Mouse (Mus musculus) spleen, adult 12 weeks (tissue): Measurements from ENCODE around the gene Cnmd.

Experiments
- DNase-seq: peaks from one replicate; pipeline ENCODE4 v3.0.0; 2022; ENCODE audit warnings: low spot score

Gene Cnmd

DNA sequence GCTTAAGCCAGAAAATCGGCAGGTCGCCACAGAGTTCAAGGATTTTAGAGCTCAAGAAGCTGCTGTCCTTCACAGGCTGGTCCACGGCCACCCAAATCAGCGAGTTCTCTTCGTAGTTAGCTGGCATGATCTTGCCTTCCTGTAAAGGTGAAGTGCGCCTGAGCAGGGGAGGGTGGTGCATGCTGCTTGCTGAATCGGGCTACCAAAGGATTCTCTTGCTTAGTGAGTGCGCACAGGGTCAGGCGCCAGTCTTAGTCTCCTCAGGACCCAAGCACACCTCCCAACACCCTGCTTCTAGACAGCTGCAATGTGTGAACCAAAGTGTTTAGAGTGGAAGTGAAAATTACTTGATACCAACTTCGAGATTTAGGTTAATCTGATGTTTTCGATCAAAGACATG is 16.6 kb downstream of the Cnmd start:
- DNase-seq: no peak

DNA sequence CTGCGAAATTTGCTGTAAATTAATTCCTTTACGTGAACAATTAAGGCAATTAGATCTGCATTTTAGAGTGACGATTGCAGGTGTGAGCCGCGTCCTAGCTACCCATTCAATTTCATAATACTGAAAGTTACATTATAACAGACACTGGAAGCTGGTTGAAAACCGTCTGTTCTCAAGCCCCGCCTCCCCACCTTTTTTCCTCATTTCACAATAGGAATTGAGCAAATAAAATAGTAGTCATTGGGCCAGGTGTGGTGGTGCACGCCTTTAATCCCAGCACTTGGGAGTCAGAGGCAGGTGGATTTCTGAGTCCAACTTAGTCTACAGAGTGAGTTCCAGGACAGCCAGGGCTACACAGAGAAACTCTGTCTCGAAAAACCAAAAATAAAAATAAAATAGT is 19.9 kb downstream of the Cnmd start:
- no peak for DNase-seq

DNA sequence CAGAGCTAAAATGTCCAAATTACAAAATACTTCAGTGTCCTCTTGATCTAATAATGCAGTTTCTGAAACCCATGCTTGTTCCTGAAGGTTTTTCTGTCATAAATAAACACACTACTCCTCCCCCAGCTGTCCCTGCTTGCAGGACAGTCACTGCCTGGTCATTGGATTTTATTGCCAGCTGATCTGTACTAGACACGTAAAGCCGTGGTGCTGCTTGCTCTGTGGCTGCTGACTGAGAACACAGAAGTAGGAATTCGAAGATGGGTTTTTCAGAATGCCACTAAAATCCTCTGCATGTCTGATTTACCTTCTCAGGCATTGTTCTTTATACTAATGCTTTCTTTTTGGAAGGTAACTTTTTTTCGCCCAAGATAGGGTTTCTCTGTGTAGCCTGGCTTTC is 25.2 kb downstream of the Cnmd start:
- no peak for DNase-seq

DNA sequence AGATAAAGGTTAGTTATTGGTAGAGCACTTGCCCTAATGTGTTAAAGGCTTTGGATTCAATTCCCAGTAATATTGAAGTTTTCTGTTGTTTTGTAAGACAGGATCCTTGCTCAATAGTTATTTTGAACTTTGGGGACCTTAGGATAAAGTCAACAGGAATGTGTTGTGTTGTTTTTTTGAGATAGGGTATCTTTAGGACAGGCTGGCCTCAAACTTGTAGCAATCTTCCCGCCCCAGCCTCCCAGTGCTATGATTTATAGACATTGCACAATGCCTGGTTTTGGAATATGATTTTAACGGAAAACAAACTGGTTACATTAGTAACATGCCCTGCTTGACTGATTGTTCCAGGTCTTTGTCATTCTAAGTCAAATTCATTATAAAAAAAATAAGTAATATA is 28.8 kb downstream of the Cnmd start:
- DNase-seq: no peak

DNA sequence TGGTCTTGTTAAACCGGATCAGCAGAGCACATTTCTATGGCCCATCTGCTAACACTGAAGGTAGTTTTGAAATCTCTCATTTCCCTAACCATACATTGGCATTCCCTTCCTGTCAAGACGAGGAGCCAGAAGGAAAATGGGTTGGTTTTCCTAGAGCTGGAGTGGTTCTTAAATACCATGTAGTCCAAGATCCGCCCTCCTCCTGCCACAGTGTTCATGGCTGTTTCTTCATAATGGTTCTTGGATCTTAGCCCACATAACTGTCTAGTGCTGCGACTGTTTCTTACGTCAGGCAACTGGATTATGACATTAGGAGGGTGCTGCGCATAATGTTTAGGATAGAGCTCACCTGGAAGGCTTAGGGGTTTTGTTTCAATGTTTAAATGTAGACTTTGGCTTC is 29.6 kb downstream of the Cnmd start:
- DNase-seq: no peak

DNA sequence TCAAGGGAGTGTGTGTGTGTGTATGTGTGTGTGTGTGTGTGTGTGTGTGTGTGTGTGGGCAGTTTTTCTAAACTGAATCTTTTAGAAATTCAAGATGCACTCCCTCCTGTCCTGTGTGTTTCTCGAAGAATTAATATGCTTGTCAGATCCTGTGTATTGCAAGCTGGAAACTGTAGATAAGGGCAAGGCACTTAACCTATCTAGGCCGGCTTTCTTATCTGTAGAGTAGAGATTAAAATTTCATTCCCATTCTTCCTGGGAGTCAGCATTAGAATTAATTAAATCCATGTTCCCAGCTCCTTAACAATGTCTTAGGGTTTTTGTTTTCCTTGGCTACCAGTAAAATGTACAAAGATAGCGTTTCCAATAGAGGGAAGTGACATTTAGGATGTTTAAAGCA is 40.8 kb downstream of the Cnmd start:
- no peak for DNase-seq

DNA sequence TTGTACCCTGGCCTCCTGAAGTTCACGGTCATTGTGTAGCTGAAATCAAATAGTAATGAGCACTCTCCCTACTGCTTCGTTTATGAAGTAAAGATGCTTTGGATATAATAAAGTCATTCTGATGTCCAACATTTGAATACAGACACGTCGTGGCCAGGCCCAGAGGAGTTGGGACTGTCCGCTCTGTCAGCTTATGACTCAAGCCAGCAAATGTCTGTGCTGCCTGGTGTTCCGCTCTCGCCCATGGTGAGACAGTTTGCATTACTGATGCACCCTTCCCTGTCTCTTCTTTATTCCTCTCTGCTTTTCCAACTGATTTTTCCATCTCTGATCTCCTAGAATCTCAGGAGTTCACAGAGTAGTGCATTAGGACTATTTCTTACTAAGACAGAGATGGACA is 42.2 kb downstream of the Cnmd start:
- no peak for DNase-seq

DNA sequence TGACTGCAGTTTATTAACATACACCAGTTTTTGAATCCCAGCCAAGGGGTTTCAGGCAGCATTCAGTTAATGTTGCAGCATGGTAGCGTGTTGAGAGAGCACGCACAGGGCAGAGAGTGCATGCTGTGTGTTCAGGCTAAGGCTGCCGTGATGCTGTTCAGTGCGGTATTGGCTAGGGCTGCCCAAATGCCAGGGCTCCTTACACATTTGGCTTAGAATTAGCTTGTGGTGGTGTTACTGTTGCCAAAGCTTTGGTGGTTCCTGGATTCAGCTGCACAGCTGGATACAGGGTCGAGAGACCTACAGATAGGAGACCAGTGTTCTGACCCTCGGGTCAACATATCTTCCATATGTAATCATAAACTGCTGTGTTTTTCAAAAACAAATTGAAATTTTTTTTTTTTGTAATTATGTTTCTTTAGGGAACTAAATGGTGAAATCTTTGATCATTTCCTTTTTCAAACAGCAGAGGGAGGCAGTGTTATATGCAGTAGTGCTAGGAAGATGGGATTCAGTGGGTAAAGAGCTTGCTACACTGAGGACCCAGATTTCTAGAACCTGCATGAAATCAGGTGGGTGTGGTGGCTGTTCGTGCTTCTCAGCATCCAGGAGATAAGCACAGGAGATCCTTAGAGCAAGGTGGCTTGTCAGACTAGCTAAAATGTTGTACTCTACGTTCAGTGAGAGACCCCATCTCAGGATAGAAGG is 44.7 kb downstream of the Cnmd start:
- no peak for DNase-seq

DNA sequence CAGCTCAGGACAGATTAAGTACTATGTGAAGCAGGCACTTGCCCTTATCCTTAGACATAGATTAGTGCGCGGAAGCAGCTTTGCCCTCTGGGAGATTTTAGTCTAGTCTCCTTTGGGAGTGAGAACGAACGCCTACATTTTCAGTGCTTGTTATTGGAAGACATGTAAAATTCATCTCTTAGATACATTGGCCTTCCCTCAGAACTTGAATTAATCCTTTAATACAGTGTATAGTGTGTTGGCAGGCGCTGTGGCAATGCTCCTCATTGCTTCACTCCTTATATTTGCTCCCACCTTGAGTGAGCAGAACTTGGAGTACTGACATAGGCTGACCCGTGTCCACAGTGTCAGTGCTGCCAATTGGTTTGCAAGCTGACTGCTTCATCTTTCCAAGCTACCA is 53.7 kb downstream of the Cnmd start:
- DNase-seq: no peak

DNA sequence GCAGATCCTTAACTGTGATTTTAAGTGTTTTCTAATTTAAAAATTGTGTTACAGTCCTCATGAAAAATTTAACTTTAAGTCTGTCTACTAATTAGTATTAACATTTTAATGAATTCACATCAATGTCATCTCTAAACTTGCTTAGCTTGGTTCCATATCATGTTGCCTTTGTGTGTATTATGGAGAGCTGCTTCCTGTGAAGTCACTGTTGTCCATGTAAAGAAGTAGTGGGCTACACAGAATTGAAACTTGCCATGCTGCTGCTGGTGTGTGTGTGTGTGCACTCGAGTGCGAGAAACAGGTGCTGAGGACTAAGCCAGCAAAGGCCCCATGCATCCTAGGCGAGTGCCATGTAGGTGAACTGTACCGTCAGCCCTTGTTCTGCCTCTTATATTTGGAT is 54.6 kb downstream of the Cnmd start:
- no peak for DNase-seq

DNA sequence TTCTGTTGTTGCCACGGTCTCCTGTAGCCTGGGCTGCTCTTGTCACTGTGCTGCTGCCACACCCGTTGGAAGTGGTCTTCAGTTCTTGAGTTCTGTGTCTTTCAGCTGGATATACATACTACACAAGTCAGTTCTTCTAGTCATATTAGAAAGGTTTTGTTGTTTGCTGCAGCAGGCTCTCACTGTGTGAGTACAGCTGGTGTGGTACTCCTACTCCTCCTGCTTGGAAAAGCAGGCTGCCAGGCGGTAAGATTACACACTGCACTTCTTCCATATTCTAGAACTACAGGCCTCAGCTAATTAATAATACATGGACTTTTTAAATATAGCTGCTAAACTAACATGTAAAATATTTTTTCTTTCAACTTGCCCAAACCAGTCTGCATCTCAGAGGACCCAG is 55.1 kb downstream of the Cnmd start:
- DNase-seq: no peak

DNA sequence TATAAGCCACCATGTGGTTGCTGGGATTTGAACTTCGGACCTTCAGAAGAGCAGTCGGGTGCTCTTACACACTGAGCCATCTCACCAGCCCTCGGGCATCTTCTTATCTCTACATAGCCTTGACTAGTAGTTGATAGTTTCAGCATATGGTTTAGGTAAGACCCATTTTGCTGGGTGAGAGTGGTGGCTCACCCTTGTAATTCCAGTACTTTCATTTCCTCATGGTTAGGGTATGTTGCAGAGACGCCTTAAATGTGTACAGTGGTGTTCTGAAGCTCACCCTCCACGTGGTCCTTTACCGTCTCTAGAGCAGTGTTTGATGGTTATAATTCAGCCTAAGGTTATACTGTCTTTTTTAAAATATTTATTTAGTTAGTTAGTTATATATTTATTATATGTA is 55.6 kb downstream of the Cnmd start:
- no peak for DNase-seq

DNA sequence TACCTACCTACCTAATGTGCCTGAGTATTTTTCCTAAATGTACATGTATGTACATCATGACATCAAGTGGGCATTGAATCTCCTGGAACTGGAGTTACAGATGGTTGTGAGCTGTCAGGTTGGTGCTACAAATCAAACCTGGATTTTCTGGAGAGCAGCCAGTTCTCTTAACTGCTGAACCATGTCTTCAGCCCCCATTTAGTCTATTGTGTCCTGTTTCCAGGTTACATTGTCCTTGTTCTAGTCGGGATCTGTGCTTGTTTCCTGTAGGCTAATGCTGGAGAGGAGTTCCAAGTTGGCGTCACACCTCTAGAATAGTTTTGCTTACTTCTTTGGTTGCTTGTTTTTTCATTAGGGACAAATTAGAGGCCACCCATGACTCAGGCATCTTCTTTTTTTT is 56.1 kb downstream of the Cnmd start:
- no peak for DNase-seq

DNA sequence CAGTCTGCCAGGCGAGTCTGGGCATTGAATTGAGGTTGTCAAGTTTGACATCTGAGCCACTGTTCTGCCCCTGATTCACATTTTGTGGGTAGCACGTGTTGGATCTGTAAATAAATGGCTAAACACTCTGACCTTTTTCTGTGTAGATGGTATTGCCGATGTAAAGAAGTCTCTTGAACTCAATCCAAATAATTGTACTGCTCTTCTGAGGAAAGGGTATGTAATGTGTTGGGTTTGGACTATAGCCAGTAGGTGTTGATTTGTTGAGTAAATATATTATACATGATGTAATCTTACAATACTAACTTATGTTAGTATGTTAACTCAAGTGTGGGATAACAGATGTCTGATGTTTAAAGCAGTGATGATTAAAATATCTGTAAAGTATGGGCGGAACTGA is 65.4 kb downstream of the Cnmd start:
- DNase-seq: no peak

DNA sequence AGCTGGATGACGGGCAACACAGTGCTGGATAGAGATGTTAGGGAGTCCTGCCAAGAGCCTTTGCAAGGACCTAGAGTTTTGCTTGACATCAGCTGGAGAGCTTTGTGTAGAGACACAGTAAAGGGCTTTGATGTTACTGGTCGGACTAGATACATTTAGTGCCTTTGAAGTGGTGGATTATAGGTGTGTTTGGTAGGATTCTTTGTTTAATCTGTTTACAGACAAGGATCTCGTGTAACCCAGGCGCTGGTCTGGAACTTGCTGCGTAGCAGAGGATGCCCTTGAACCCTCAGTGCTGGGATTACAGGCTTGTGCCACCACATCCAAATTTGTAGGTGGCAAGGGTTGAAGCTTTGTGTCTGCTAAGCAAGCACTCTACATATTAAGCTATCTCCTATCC is 67.9 kb downstream of the Cnmd start:
- no peak for DNase-seq

DNA sequence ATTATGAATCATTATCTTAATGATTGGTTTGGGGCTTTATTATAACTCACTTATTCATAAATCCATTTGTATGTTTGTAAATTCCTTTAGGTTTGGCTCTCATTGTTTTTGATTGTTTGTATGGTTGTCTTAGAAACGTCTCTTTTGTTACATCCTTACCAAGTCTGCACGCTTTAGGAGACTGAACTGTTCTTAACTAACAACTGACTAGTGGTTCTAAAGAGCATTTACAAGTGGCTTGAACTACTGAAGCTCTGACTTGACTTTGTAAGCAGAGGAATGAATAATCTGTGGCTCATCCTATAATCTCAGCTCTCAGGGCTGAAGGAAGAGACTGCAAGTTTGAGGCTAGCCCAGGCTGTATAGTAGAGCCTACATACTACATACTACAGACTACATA is 70.4 kb downstream of the Cnmd start:
- DNase-seq: no peak

DNA sequence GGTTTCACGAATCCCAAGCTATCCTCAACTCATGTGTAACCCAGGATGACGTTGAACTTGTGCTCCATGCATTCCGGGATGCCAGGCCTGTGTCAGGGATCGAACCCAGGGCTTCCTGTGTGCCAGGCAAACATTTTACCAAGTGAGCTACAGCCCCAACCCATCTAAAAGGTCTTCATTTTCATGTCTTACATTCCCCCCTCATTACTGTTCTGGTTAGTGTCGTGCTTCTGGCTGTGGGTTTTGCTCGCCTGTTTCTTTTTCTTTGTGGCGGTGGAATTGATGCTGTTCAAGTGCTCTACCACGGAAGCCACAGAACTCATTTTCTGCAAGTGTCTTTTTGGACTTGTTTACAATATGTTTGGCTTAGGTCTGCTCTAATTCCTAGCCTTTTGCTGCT is 71.1 kb downstream of the Cnmd start:
- no peak for DNase-seq

DNA sequence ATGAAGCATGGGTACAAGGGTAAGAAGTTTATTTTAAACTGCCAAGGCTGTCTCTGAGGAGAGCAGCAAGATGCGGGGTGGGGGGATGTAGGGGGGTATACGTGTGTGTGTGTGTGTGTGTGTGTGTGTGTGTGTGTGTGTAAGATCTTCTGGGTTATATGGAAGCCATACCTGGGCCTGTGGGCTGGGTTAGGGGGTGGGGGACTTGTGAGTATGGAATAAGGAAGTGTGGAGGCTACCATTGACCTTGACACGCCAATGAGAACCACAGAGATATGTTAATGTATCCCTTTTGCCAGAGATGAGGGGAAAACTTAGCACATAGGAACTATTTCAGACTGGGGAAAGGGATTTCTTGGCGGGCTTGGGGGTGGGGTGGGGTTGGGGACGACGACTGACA is 72.6 kb downstream of the Cnmd start:
- no peak for DNase-seq

DNA sequence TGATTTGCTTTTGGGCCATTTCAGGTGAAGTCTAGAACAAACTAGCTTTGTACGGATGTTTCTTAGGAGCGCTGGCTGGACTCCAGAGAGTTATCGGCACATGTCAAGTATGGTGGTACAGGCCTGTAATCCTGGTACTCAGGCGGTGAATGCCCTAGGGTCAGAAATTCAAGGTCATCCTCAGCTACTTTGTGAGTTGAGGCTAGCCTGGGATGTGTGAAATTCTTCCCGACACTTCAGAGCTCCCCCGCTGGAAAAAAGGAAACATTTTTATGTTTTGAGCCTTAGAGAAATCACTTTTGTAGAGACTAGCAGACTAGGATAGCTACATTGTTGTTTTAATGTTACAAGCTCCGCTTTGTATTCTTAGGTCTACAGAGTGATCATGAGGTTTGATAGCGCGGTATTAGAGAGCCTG is 73.4 kb downstream of the Cnmd start:
- DNase-seq: no peak

DNA sequence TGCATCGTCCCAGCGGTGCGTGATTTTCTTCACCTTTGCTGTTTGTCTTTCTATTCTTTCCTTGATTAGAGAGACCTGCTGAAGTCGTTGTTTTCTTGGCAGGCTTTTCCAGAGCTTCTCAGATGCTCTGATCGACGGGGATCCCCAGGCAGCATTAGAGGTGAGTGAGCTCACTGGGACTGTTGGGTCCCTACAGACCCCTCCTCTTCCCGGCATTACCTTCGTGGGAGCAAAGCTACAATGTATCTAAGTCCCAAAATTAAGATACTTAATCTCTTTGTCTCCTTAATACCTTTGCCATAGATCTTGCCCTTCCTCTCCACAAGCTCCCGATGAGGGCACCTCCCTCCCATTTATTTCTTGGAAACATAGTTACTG is 74.1 kb downstream of the Cnmd start:
- DNase-seq: no peak
